9 mouse cellular contexts compared by ENCODE assay signal in the genomic region with DNA sequence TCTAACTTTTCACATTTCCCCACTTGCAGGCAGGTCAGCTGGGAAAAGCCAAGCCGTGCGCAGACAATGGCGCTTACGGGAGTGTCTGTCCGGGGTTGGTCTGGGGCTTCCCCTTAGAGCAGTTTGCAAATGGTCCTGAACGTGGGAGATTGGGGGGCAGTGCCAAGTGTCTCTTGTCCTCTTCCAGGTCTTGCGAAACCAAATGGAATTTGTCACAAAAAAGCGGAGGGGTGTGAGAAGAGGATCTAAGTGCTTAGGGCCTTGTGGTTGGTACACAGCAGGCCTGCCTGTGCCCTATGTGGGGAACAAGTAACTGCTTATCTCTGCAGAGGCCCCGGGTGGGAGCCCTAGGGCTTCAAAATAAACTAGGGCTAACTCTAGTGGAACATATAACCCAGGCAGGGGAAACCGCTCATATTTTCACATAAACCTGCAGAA. TPM values are rescaled to one million over a fixed set of nuclear protein-coding genes. Genes with fewer than 3 reads are reported as not detected.
DNase-seq lines count a peak whose midpoint lies in the region; ATAC-seq and TF ChIP-seq lines count a peak whose summit lies in the region.
"Had no signal": no experiment of that assay in that cellular context is flagged by ENCODE, and none has a peak within 500 bp of the region (broad histone marks: within the 10 kb centered on the region; RNA-seq: fewer than 3 reads in every experiment).

No protein-coding gene starts in this region.

- peak overlapping the region; percentile 24 for H3K4me2 ChIP-seq in forebrain, embryonic 16.5 days (ENCODE audit: low read length)

- ATAC-seq in forebrain, embryonic 16.5 days, result peak; percentile 61; the same call in 1 of the 2 replicates

- no peak overlapping the region for H3K4me3 ChIP-seq in ES-Bruce4 (ENCODE audit: low read depth, low read length)
- no peak overlapping the region for H3K4me3 ChIP-seq in forebrain, embryonic 16.5 days (replicated peaks; ENCODE audit: low read length)
- H3K4me3 ChIP-seq: megakaryocyte, embryonic 14.5 days had no signal

- TF ChIP-seq CTCF in ES-Bruce4 (IDR thresholded peaks at IDR 0.05; ENCODE audit: low read depth, low read length), result no peak

- H3K27ac ChIP-seq in ES-Bruce4 (ENCODE audit: insufficient read depth, low read length), result peak overlapping the region; percentile 63
- H3K27ac ChIP-seq in forebrain, embryonic 16.5 days (ENCODE audit: low read length), result peak overlapping the region; percentile 14

- no peaks in the 10 kb centered on the region for H3K27me3 ChIP-seq in ES-Bruce4 (ENCODE audit: control insufficient read depth, insufficient read depth, low read length, poor library complexity, severe bottlenecking)
- no peaks in the 10 kb centered on the region for H3K27me3 ChIP-seq in forebrain, embryonic 16.5 days (replicated peaks; ENCODE audit: control insufficient read depth, insufficient read depth, low read length)
- H3K27me3 ChIP-seq: megakaryocyte, embryonic 14.5 days had no signal

- no peaks in the 10 kb centered on the region for H3K36me3 ChIP-seq in ES-Bruce4 (ENCODE audit: control insufficient read depth, insufficient read depth, low read length, poor library complexity, severe bottlenecking)
- H3K36me3 ChIP-seq in forebrain, embryonic 16.5 days (ENCODE audit: control insufficient read depth, insufficient read depth), result 0 out of 2 replicates have a peak, but pooled peaks cover 2% of the 10 kb centered on the region

- no peak overlapping the region for H3K9ac ChIP-seq in ES-Bruce4 (ENCODE audit: low read depth, poor library complexity, severe bottlenecking)
- no peak overlapping the region for H3K9ac ChIP-seq in forebrain, embryonic 16.5 days (replicated peaks; ENCODE audit: low read depth, low read length)

- no peaks in the 10 kb centered on the region for H3K9me3 ChIP-seq in ES-Bruce4 (replicated peaks; ENCODE audit: control insufficient read depth, insufficient read depth, low read length, poor library complexity, severe bottlenecking)
- H3K9me3 ChIP-seq in forebrain, embryonic 16.5 days (ENCODE audit: control insufficient read depth, low read length), result no peaks in the 10 kb centered on the region
- H3K9me3 ChIP-seq: megakaryocyte, embryonic 14.5 days had no signal

- no peak for TF ChIP-seq POLR2A in ES-Bruce4 (IDR thresholded peaks at IDR 0.05; ENCODE audit: insufficient read depth, low read length)

- WGBS in forebrain, embryonic 16.5 days, result 6% methylated on average over 10 of the region's 10 CpGs

- peak; percentile 74 for DNase-seq in R1 (ENCODE audit: low read depth, low spot score)
- DNase-seq in lung, postnatal 36 days, result peak; percentile 20
- DNase-seq in ovary, postnatal 14 days (ENCODE audit: low spot score), result no peak
- DNase-seq in gastrocnemius, postnatal 14 days, result no peak
- DNase-seq in thymus, postnatal 0 days (ENCODE audit: low spot score), result no peak
- DNase-seq: adrenal gland, adult 8-10 months had no signal

- TF ChIP-seq EP300 in ES-Bruce4 (IDR thresholded peaks at IDR 0.05; ENCODE audit: insufficient read depth, low read depth, low read length), result peak; percentile 56; the same call in 1 of the 2 replicates

- H3K4me1 ChIP-seq in ES-Bruce4 (ENCODE audit: control insufficient read depth, insufficient read depth, low read length), result no peaks in the 10 kb centered on the region
- peaks cover 16% of the 10 kb centered on the region for H3K4me1 ChIP-seq in forebrain, embryonic 16.5 days (replicated peaks; ENCODE audit: control insufficient read depth, insufficient read depth, low read length)

- intact Hi-C loops in gastrocnemius, postnatal 14 days (cut with DNase I; ENCODE audit: low total_unique reads), result no loop called here

RNA-seq across cellular contexts. Expression of a gene that starts 26.2 kb away (rescaled TPM):
- 0.52 and 0.88 TPM in 2 replicates for polyA plus RNA-seq in ES-Bruce4 (2011; ENCODE audit: insufficient read depth, insufficient read length, low read depth, missing spikeins)
- 1.1 and 2.8 TPM in 2 replicates for polyA plus RNA-seq in forebrain, embryonic 16.5 days (2015; fragmentation: Nextera tagmentation; extraction: Ambion mirVana)
- 1 to 10 TPM; 2.1 to 2.2 TPM for total RNA-seq in gastrocnemius, postnatal 14 days (2021)
- polyA plus RNA-seq in thymus, postnatal 0 days (2015; fragmentation: Nextera tagmentation; extraction: Ambion mirVana), result 0.44 and 0.55 TPM in 2 replicates

Comparison
In these comparisons a context has a peak if more than half of its experiments do, and no peak if none do; other contexts are left out.
1. DNase-seq: peak in R1 (single experiment) and lung, postnatal 36 days (single experiment); none in ovary, postnatal 14 days (single experiment), gastrocnemius, postnatal 14 days (single experiment) and thymus, postnatal 0 days (single experiment).